Mouse (Mus musculus) intestine, embryonic 15.5 days (tissue): ENCODE data around the gene Akt1. TPM values are rescaled to one million over a fixed set of nuclear protein-coding genes. Genes with fewer than 3 reads are reported as not detected.

Experiments used
- polyA plus RNA-seq: library from polyadenylated mRNA; unstranded; fragments of >200 nt; fragmentation: Nextera tagmentation; extraction: Ambion mirVana; gene quantifications from 2 replicates; pipeline ENCODE4 v1.2.1, GENCODE M21; 2015

Akt1 gene
- polyA plus RNA-seq, 1 experiment from 2014 or later: 141 TPM

Other genes starting within 250 kb of the Akt1 start
- gene A530016L24Rik, start 185.4 kb downstream of the Akt1 start, polyA plus RNA-seq: 0.30 and 0.36 TPM in 2 replicates
- gene Tmem179, start 158.1 kb downstream of the Akt1 start, polyA plus RNA-seq: 2.4 and 3.2 TPM in 2 replicates
- gene Inf2, start 86.1 kb downstream of the Akt1 start, polyA plus RNA-seq: 2.5 and 2.8 TPM in 2 replicates
- 2.1 and 2.8 TPM in 2 replicates for gene Adssl1, start 54.8 kb downstream of the Akt1 start, polyA plus RNA-seq
- gene Siva1, start 30.2 kb downstream of the Akt1 start, polyA plus RNA-seq: 183 and 225 TPM in 2 replicates
- 7.5 and 10.3 TPM in 2 replicates for gene Zbtb42, start 3.9 kb upstream of the Akt1 start, polyA plus RNA-seq
- gene Cep170b, start 45.6 kb upstream of the Akt1 start, polyA plus RNA-seq: 20.1 and 22.4 TPM in 2 replicates
- 11.6 and 12.6 TPM in 2 replicates for gene Pld4, start 85.8 kb upstream of the Akt1 start, polyA plus RNA-seq
- 2.3 and 3.0 TPM in 2 replicates for gene Ahnak2, start 127.8 kb upstream of the Akt1 start, polyA plus RNA-seq
- gene Clba1, start 134.1 kb upstream of the Akt1 start, polyA plus RNA-seq: 3.7 and 4.6 TPM in 2 replicates
- 87.6 and 88.0 TPM in 2 replicates for gene Cdca4, start 154.5 kb upstream of the Akt1 start, polyA plus RNA-seq
- 0.24 and 0.40 TPM in 2 replicates for gene Gpr132, start 193.3 kb upstream of the Akt1 start, polyA plus RNA-seq